Mouse (Mus musculus) heart, adult 2 months (tissue): ENCODE data around the gene Gnptab.

Source experiments
- CTCF ChIP-seq: fragments of 200-600 bp; IDR thresholded peaks from 2 replicates; pipeline ENCODE4 v1.8.1; 2022; ENCODE audit warnings: antibody characterized with exemption, mild to moderate bottlenecking, moderate library complexity
- EP300 ChIP-seq: fragments of 200-500 bp; IDR thresholded peaks from 2 replicates; pipeline ENCODE4 v1.6.1; 2011; ENCODE audit warnings: low read depth, low read length, control low read depth; ENCODE audit not compliant: insufficient read depth
- POLR2A ChIP-seq: fragments of 200-500 bp; IDR thresholded peaks from 2 replicates; pipeline ENCODE4 v1.6.1; 2011; ENCODE audit warnings: mild to moderate bottlenecking, low read depth, low read length, control low read depth; ENCODE audit not compliant: insufficient read depth

DNA sequence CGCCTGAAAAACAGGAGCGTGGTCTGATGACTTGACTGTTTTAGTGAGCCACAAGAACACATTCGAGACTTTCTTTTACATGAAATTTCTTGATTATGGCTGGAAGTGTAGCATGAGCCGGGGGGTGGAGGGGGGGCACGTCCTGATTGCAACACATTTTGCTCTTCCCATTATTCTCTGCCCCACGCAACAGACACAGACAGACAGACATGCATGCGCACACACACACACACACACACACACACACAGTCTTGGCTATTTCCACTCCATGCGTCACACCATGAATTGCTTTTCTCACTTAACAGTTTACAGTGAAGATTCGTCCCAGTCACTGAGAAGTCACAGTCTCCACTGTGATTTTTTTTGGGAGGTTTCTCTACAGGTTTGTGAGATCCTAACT is 38.3 kb upstream of the Gnptab start:
- TF ChIP-seq EP300 (no peak), POLR2A (no peak), CTCF (no peak)
